Mouse (Mus musculus): ENCODE results near the gene Jph2.

- TF ChIP-seq CTCF (IDR thresholded peaks at IDR 0.05; ENCODE audit: control insufficient read depth, insufficient read depth, insufficient read length) (no peak), MAX (IDR thresholded peaks at IDR 0.05) (no peak), USF1 (IDR thresholded peaks at IDR 0.05; ENCODE audit: low read depth) (no peak), MYOG (IDR thresholded peaks at IDR 0.05; ENCODE audit: control insufficient read depth, extremely low read depth, insufficient read length) (no peak), CEBPB (IDR thresholded peaks at IDR 0.05; ENCODE audit: low read depth) (no peak)
These were observed 108.9 kb downstream of the Jph2 start for GRCm38 (mm10) chr2:163288881-163289379.

Data from C2C12 (cell line).